Mouse (Mus musculus) cerebral cortex, adult 2 months (tissue): ENCODE data around the gene Exosc10.

Source experiments
- whole genome bisulfite sequencing: fragments of 180-500 bp; shearing (Covaris S2); methylation state at CpG from one replicate; pipeline ENCODE4 v1.1.7; 2018; 5-methylcytosine and 5-hydroxymethylcytosine counted together

Exosc10 gene

DNA sequence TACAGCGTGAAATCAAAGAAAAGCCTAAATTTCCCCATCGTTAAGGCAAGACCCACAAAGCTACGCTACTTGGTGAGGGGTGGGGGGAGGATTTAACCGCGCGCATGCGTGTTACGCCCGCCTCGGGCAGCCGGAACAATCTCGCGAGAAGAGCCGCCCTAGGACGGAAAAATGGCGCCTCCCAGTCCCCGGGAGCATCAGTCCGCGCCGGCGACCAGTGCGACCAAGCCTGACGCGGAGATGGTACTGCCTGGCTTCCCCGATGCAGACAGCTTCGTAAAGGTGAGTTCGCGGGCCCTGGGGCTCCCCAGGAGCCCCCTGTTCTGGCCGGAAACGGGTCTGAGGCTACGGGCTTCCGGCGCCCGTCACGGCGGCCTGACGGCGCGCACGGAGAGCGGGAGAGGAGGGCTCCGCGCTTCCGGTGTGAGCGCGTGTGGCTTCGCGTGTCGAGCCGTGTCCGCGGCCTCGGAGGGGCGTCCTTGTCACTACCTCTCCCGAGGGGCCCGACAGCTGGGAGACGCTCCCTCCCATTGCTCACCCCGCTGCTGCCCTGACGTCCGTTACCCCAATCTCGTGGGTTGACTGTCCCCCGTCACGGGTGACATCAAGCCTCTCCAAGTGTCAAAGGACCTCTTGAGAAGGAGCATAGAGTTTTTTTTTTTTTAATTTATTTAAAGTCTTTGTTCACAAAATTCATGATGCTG, at the start of gene Exosc10:
Gene Exosc10, plus strand, starts transcription at position 133 of the 704 bp plus-strand sequence.
- under 1% methylated on average over 63 of the region's 63 CpGs for WGBS

DNA sequence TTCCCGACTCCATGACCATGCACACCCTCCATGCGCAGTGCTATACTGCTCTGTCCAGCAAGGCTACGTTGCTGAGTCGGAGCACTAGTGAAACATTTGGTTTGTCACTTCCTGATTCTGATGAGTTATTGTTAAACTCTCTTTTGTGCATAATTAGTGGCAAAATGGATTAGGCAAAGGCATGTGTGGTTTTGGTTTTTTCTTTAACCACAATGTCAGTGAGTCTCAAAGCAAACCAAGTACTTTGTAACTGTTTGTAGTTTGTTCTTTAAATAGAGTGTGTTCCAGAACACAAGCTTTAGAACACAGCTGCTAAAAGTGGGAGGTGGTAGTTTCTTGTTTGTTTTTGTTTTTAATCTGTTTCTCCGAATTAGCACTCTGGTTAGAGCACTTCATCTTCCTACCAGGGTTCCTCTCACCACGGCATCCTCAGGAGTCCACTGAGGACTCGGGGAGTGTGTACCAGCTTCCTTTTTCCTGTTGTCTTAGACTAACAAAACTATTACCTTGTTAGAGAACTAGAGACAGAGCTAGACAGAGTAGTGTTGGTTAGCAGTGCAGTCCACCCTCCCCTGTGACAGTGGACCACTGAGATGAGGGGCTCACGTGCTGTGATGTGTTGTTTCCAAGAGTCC, 48.7 kb upstream of the Exosc10 start:
- WGBS = 70% methylated on average over 8 of the region's 8 CpGs

DNA sequence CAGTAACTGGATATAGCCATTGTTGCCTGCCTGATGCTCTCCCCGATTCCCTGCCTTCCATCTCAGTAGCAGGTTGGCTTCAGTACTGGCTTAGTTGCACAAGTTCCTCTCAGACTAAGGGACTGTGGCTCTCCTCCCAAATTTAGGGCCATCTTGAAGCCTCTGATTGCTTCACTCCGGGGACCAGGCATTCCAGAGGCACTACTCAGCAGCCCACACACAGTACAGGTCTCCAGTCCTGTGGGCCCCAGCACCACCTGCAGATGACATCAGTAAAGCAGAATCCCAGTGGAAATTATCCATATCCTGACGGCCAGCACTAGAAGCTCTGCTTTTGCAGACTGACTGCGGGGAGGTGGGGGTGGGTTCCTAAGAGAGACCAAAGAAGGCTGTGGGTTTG, 47.5 kb upstream of the Exosc10 start:
- WGBS = 77% methylated on average over 4 of the region's 4 CpGs

DNA sequence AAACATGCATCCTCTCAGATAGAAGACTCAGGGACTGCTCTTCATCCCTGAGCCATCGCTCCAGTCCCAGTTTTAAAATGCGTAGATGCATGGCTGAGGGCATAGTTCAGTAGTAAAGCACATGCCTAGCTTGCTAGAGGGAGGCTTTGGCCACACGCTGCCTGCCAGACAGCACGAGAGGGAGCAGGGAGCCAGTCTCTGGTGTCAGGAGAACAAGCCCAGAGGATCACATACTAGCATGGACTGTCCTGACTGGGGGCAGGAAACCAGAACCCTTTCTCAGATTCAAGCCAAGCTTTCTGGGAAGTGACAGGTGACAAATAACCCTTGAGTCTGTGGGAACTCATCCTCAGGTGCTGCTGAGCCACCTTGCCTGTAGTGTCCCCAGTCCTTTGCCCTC, 46.9 kb upstream of the Exosc10 start:
- WGBS = 97% methylated on average over 4 of the region's 4 CpGs

DNA sequence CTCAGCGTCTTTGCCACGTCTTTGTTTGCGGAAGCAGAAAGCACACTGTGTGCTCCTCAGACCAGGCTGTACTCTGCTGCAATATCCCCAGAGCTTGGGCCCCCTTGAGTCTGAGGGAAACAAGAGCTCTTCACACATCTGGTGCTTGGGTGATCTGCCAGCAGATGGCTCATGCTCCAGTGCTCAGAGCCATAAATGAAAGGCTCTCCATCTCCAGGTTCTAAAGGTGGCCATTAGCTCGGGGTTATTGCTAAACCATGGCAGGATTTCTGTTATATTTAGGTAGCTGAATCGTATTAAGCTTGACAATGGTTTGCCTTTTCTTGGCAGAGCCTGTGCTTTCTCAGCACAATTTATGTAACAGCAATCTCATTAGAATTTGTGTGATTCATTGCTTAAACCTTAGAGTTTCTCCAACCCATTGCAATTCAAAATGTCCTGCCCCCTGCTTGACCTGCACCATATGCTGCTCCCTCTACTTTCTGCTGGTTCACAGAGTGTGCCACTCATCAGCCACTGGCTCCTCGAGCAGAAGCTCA, 45.1 kb upstream of the Exosc10 start:
- WGBS = 40% methylated on average over 6 of the region's 6 CpGs

DNA sequence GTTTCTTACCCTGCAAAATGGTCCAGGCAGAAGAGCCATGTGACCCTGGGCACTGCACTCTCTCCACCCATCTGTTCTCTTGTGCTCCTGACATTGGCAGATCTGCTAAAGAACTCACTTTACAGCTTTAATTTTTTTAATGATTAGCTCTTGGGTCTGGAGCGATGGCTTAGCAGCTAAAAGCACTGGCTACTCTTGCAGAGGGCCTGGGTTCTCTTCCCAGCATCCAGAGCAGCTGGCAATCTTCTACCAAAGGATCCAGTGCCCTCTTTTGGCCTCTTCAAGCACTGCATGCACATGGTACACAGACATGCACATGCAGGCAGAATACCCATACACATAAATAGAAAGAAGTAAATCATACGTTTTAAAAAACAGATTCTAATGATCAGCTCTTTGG, 42.9 kb upstream of the Exosc10 start:
- 86% methylated on average over 2 of the region's 2 CpGs for WGBS

DNA sequence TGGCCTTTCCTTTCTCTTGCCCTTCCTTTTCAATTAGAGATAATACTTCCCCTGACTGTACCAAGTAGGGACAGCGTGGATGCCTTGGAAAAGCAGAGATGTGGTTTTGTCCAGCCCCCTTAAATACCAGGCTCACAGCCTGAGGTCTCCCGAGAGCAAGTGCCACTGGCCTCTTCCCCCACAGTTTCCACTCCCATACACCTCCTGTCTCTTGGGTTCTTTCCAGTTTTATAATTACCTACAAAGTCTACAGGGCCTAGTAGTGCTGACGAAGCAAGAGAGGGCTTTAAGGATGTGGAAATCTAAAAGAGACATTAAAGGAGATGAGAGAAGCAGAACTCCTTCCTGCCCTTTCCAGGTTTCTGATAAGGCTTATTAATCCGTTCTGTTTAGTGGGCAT, 40.4 kb upstream of the Exosc10 start:
- 50% methylated on average over 4 of the region's 4 CpGs for WGBS

DNA sequence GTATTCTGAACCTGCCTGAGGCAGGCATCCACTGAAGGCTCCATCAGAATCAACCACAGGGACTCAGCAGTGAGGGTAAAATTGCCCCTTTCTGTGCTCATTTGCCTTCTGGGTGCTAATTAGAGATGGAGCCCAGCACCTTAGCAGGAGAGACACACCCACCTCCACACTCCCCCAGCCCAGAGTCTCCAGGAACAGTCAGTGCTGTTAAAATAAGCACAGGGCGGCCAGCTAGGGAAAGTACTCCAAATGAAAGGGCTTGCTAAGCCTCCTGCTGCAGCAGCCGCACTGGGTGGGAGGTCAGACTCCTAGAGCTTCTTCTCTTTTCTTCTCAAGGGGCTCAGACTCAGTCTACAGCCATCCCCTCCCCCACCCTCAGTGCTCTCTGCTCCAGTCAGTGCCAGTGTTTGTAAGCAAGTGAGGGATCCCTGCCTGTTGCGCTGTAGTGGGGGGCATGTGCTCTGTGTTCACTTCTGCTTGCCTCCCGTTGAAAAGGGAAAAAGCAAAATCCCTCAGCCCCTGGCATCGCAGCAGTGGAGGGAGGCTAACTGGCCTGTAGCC, 39.9 kb upstream of the Exosc10 start:
- 29% methylated on average over 5 of the region's 5 CpGs for WGBS

DNA sequence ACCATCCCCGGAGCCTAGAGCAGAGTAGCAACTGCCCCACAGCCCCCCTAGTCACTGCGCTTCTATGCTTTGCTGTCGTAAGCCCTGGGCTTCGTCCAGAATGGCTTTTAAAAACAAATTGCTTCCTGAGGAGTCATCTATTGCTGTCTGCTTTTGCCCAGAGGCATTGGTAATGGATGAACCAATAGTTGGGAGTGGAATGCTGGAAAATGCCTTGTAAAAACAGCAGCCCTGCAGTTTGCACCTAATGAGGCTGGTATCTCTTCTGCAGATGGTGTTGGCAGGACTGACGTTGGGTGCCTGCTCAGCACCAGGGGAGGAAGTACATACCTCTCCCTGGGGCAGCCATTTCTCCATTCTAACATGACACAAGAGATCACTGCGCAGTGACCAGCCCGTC, 34.7 kb upstream of the Exosc10 start:
- WGBS = 86% methylated on average over 7 of the region's 7 CpGs

DNA sequence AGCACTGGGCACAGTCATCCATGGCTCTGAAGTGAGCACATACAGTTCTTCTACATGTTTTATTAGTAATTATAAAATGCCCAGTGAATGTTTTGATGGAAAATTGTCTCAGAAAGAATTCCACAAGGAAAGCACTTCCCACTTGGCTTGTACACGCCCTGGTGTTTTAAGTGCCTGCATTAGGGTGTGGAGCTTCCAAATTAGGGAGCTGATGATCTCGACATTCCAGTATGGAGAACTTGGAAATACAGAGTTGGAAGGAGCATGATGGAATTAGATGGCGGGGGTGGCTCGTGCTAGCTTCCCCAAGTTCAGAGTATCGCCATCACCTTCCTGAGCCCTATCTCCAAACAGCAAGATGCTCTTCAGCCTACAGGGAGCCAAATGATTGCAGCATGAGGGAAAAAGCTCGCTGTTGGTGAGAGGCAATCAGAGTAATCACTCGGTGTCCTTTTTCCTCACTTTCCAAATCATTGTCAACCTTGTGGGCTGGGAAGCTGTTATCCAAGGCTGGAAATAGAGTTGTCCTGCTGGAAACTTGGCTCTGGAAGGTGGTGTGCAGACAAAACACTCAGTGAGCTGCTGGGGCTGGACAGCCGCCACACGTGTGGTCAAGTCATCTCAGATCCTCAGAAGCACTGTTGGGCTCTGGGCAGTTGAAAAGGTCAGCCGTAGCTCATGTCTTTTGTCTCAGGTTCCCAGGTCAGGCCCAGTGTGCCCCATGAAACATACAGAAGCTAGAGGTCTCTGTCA, 30.9 kb upstream of the Exosc10 start:
- 70% methylated on average over 10 of the region's 10 CpGs for WGBS

DNA sequence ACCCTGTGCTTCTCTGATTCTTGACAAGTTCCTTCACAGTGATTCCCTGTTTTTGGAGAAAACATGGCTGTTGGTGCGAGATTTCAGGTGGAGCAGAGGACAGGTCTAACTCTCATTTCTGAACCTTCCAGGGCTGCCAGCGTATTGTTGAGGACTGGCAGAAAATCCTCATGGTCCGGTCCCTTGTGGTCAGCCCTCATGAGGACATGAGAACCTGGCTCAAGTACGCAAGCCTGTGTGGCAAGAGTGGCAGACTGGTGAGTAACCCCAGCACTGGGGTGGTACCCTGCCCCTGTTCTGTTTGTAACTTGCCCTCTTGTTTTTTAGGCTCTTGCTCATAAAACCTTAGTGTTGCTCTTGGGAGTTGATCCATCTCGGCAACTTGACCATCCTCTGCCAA, 27.9 kb upstream of the Exosc10 start:
- WGBS = 96% methylated on average over 5 of the region's 5 CpGs

DNA sequence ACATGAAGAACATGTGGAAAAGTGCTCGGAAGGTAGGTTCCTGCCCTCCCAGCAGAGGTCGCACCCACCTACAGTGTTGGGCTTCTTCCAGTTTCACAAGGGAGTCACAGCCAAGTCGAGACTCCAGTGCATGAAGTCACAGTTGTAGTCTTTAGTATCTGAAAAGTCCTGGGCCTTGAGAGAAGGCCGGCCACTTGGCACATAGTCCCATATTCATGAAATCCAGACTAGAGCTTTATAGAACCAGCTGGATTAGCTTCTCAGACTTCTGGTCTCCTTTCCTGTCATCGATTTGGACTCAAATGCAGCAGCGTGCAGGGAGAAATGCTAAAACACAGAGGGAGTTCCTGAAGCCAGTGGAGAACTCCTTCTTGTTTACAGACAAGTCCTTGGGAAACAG, 27.5 kb upstream of the Exosc10 start:
- WGBS = 79% methylated on average over 6 of the region's 6 CpGs

DNA sequence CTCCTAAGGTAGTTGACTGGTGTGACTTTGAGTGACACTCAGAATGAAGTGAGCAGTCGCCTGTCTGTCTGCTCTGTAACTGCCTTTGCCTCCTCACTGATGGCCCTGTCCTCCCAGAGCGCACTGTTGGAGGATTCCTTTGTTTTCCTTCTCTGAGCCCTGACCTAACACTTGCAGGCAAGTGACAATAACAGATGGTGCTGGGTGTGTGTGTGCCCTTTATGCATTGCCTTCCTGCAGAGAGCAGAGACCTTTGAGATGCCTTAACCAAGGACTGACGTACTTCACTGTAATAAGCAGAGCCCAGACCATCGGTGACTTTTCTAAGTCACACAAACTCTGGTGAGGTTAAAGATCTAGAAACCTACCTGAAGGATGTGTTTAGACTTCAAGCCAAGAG, 26.9 kb upstream of the Exosc10 start:
- 84% methylated on average over 4 of the region's 4 CpGs for WGBS

DNA sequence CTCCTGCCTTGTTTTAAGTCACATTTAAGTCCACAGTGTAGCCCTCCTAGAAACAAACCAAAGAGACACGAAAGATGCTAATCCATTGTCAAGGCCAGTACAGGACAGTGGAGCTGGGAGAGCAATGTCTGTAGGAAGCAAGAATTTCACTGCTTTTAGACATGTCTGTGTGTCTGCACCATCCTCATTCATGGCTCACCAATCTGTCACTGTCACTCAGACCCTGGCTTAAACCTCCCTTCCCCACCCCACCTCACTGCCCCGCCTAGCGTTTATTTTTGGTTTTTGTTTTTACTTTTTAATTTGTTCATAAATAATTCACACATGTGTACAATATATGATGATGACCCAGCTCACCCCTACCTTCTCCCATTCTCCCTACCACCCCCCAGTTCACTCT, 25.7 kb upstream of the Exosc10 start:
- 98% methylated on average over 3 of the region's 3 CpGs for WGBS

DNA sequence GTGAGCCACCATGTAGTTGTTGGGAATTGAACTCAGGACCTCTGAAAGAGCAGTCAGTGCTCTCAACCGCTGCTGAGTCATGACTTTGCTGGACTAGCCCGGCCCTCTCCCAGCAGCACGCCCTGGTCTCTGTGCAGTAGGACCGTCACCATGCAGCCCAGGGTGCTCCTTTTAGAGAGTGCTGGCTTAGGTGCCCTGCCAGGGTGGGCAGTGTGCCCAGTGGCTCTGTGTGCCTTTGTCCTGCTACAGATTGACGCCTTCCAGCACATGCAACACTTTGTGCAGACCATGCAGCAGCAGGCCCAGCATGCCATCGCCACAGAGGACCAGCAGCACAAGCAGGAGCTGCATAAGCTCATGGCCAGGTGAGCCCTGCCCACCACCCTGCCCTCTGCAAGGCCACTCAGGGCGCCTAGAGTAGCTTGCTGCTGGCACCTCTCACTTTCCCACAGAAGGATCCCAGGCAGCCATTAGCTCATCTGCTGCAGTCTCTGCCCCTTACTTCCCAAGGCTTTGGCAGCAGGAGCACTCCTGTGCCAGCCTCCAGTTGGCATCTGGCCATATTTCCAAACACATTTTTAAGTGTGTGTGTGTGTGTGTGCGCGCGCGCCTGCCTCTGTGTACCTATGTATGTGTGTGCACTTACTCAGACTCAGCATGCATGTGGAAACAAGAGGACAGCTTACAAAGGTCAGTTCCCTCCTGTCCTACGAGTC, 24.5 kb upstream of the Exosc10 start:
- 55% methylated on average over 12 of the region's 12 CpGs for whole genome bisulfite sequencing

DNA sequence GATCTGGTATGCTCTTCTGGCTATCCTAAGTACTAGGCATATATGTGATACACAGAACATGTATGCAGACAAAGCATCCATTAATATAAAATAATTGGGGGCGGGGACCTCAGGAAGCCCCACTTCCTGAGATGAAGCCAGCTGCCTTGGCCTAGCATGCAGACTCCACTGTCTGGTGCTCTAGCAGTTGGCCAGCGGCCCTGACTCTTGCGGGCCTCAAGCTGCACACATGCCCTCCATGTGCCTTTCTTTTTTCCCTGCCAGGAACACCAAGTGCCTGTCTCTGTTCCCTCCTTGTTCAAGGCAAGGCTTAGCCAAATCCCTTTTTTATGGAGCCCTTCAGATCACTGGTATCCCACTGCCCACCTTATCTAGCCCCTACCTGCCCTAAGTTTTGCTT, 22.4 kb upstream of the Exosc10 start:
- WGBS = 76% methylated on average over 3 of the region's 3 CpGs

DNA sequence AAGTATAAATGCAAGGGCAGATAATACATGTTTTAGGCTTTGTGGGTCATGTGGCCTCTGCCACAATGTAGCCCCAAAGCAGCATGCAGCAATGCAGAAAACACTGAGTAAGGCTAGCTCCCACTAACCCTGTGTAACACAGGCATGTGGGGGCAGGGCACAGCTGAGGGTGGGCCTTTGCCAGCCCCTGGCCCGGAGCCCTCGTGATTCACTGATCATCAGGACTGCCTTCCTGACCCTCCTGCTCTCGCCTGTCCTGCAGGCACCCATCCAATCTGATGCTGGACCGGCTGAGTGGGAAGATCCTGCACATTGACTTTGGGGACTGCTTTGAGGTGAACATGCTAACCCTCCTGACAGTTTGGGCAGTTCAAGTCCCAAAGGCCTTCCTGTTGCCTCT, 9.1 kb upstream of the Exosc10 start:
- 82% methylated on average over 4 of the region's 4 CpGs for WGBS

DNA sequence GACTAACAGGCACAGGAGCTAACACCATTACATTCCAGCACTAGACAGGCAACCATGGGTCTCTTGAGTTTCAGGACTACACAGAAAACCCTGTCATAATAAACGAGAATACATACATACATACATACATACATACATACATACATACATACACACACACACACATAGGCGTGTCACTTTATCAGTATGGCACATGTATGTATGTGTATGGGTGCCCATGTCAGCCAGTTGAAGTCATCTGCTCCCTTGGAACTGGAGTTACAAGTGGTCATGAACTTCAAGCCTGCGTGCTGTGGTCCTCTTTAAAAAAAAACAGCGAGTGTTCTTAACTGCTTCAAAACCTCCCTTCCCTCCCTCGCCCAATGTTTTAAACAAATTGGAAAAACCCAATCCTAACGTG, 463 bp upstream of the Exosc10 start:
- WGBS = 24% methylated on average over 6 of the region's 6 CpGs

DNA sequence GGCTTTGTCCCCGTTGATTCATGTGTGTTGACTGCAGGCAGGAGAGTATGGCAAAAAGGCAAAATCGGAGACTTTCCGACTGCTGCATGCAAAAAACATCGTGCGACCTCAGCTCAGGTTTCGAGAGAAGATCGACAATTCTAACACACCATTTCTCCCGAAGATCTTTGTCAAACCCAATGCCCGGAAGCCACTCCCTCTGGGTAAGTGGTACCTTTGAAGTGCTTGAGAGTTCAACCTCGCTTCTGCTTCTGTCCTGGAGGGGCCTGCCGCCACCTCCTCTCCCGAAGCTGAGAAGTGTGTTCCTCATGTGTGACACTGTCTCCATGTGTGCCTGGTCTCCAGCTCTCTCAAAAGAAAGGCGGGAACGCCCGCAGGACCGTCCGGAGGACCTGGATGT, 4.4 kb downstream of the Exosc10 start:
- 94% methylated on average over 17 of the region's 17 CpGs for WGBS

DNA sequence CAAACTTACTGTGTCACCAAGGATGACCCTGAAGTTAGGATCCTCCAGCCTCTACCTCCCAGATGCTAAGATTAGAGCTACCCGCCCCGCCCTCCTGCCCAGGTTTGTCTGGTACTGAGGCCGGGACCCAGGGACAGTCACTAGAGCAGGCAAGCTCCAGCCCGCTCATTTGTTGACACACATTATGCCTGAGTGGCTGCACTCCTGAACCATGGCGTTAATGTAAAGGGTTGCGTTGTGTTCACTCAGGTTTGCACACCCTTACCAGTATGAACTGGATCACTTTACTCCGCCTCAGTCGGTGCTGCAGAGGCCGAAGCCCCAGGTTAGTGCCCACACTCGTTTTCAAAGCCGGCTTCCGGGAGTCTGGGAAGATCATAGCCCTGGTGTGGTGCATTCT, 5.4 kb downstream of the Exosc10 start:
- 93% methylated on average over 12 of the region's 12 CpGs for WGBS

DNA sequence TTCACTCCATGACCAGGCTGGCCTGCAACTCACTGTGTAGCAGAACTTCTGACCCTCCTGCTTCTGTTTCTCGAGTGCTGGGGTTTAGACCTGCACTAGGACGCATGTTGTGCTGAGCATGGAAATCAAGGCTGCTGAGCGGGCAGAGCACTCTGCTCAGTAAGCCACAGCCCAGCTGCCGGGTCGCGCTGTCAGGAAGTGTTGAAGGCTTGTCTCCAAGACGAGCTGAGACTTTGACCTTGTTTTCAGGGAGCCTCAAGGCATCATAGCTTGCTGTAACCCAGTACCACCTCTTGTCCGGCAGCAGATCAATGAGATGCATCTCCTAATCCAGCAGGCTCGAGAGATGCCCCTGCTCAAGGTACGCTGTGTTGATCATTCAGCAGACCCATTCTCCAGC, 11.9 kb downstream of the Exosc10 start:
- WGBS = 83% methylated on average over 10 of the region's 10 CpGs
